Mouse (Mus musculus) intestine, postnatal 0 days (tissue): ENCODE results near the gene Olfr1444. TPM values are rescaled to one million over a fixed set of nuclear protein-coding genes. Genes with fewer than 3 reads are reported as not detected.
A peak's percentile ranks its signal among the peaks of the same experiment; 100 is the strongest.

Experiments
- ATAC-seq: fragments of 200-750 bp; cut with Nextera tagmentation; 2 replicates; pipeline ENCODE4 v1.8.0; 2017; ENCODE audit warnings: mild to moderate bottlenecking, moderate TSS enrichment, moderate library complexity
- H3K27ac ChIP-seq: fragments of 300-500 bp; sonication (generic); 2 replicates; pipeline ENCODE4 v1.5.1; 2014; ENCODE audit warnings: mild to moderate bottlenecking, low read depth, low read length, moderate library complexity
- H3K27me3 ChIP-seq: fragments of 300-500 bp; sonication (generic); replicated peaks from 2 replicates; pipeline ENCODE4 v1.6.1; 2014; ENCODE audit warnings: low read length, mixed read lengths; ENCODE audit not compliant: control insufficient read depth, insufficient read depth
- H3K36me3 ChIP-seq: fragments of 300-500 bp; sonication (generic); 2 replicates; pipeline ENCODE4 v1.6.1; 2014; ENCODE audit warnings: mild to moderate bottlenecking, moderate library complexity; ENCODE audit not compliant: control insufficient read depth, insufficient read depth
- H3K4me1 ChIP-seq: fragments of 300-500 bp; sonication (generic); replicated peaks from 2 replicates; pipeline ENCODE4 v1.6.1; 2014; ENCODE audit warnings: antibody characterized with exemption, low read length, mixed read lengths; ENCODE audit not compliant: control insufficient read depth, insufficient read depth
- H3K4me2 ChIP-seq: fragments of 300-500 bp; sonication (generic); replicated peaks from 2 replicates; pipeline ENCODE4 v1.6.1; 2014; ENCODE audit warnings: low read depth, mild to moderate bottlenecking, moderate library complexity
- H3K4me3 ChIP-seq: fragments of 300-500 bp; sonication (generic); 2 replicates; pipeline ENCODE4 v1.5.1; 2014; ENCODE audit warnings: low read depth, low read length
- H3K9ac ChIP-seq: fragments of 300-500 bp; sonication (generic); 2 replicates; pipeline ENCODE4 v1.6.1; 2014; ENCODE audit warnings: mild to moderate bottlenecking, low read depth, low read length
- H3K9me3 ChIP-seq: fragments of 300-500 bp; sonication (generic); 2 replicates; pipeline ENCODE4 v1.6.1; 2016; ENCODE audit warnings: mixed run types; ENCODE audit not compliant: control insufficient read depth
- CTCF ChIP-seq: sonication (generic); IDR thresholded peaks from 2 replicates; pipeline ENCODE4 v1.5.1; 2016; ENCODE audit warnings: low read depth, mild to moderate bottlenecking, control low read depth, antibody characterized with exemption, moderate library complexity
- WGBS: fragments of 180-500 bp; shearing (Covaris S2); extraction: QIAGEN DNeasy Blood & Tissue Kit; methylation state at CpG from one replicate; pipeline ENCODE4 v1.1.7; 2014; 5-methylcytosine and 5-hydroxymethylcytosine counted together
- polyA plus RNA-seq: library from polyadenylated mRNA; unstranded; fragments of >200 nt; fragmentation: Nextera tagmentation; extraction: Ambion mirVana; gene quantifications from 2 replicates; pipeline ENCODE4 v1.2.1, GENCODE M21; 2015

Olfr1444 gene
- not detected in 2 replicates for polyA plus RNA-seq

- no peak for ATAC-seq
- H3K4me2 ChIP-seq = no peak within 1 kb of the TSS
- TF ChIP-seq CTCF = no peak
- no peaks in the 10 kb centered on the region for H3K4me1 ChIP-seq
- no peak within 1 kb of the TSS for H3K9ac ChIP-seq
- no peak within 1 kb of the TSS for H3K4me3 ChIP-seq
- no peaks in the 10 kb centered on the region for H3K9me3 ChIP-seq
- no peaks in the 10 kb centered on the region for H3K36me3 ChIP-seq
- no peaks in the 10 kb centered on the region for H3K27me3 ChIP-seq
- 55% methylated on average over 1 of the region's 1 CpGs for WGBS
- no peak within 1 kb of the TSS for H3K27ac ChIP-seq
These were observed at the start of gene Olfr1444 for GRCm38 (mm10) chr19:12856983-12857382. Gene Olfr1444 (plus strand): TSS chr19:12857283.

GRCm38 (mm10) chr19:12812644-12813364 is 44.3 kb upstream of the Olfr1444 start:
- H3K27ac ChIP-seq = no peak overlapping the region
- H3K36me3 ChIP-seq = no peaks in the 10 kb centered on the region
- H3K4me3 ChIP-seq = no peak overlapping the region
- 60% methylated on average over 1 of the region's 1 CpGs for WGBS
- TF ChIP-seq CTCF = no peak
- no peaks in the 10 kb centered on the region for H3K27me3 ChIP-seq
- ATAC-seq = no peak
- no peak overlapping the region for H3K9ac ChIP-seq
- H3K9me3 ChIP-seq = no peaks in the 10 kb centered on the region
- no peaks in the 10 kb centered on the region for H3K4me1 ChIP-seq
- H3K4me2 ChIP-seq = no peak overlapping the region

- Histone ChIP-seq H3K27ac (no peak overlapping the region), H3K4me3 (no peak overlapping the region), H3K36me3 (no peaks in the 10 kb centered on the region), H3K27me3 (no peaks in the 10 kb centered on the region), H3K4me1 (no peaks in the 10 kb centered on the region), H3K4me2 (no peak overlapping the region), H3K9ac (no peak overlapping the region), H3K9me3 (no peaks in the 10 kb centered on the region)
- no peak for ATAC-seq
- TF ChIP-seq CTCF = no peak
- 74% methylated on average over 1 of the region's 1 CpGs for WGBS
These were observed 43.2 kb upstream of the Olfr1444 start for GRCm38 (mm10) chr19:12813883-12814282.

- Histone ChIP-seq H3K4me2 (no peak overlapping the region), H3K9ac (no peak overlapping the region), H3K4me3 (no peak overlapping the region), H3K27me3 (no peaks in the 10 kb centered on the region), H3K27ac (no peak overlapping the region), H3K9me3 (no peaks in the 10 kb centered on the region), H3K36me3 (no peaks in the 10 kb centered on the region), H3K4me1 (no peaks in the 10 kb centered on the region)
- WGBS = 86% methylated on average over 1 of the region's 1 CpGs
- no peak for TF ChIP-seq CTCF
- ATAC-seq = no peak
These were observed 38.6 kb upstream of the Olfr1444 start for GRCm38 (mm10) chr19:12818507-12818906.

GRCm38 (mm10) chr19:12820383-12820782 is 36.7 kb upstream of the Olfr1444 start:
- no peaks in the 10 kb centered on the region for H3K9me3 ChIP-seq
- no peak overlapping the region for H3K4me2 ChIP-seq
- no peak for ATAC-seq
- H3K27me3 ChIP-seq = no peaks in the 10 kb centered on the region
- H3K36me3 ChIP-seq = no peaks in the 10 kb centered on the region
- no peak overlapping the region for H3K27ac ChIP-seq
- 26% methylated on average over 4 of the region's 4 CpGs for WGBS
- H3K4me3 ChIP-seq = no peak overlapping the region
- no peak overlapping the region for H3K9ac ChIP-seq
- peak; percentile 77 for TF ChIP-seq CTCF
- H3K4me1 ChIP-seq = no peaks in the 10 kb centered on the region

GRCm38 (mm10) chr19:12824549-12824948 is 32.5 kb upstream of the Olfr1444 start:
- no peaks in the 10 kb centered on the region for H3K27me3 ChIP-seq
- no peak overlapping the region for H3K9ac ChIP-seq
- no peak overlapping the region for H3K27ac ChIP-seq
- no peak overlapping the region for H3K4me3 ChIP-seq
- H3K9me3 ChIP-seq = no peaks in the 10 kb centered on the region
- WGBS = 76% methylated on average over 4 of the region's 4 CpGs
- no peak overlapping the region for H3K4me2 ChIP-seq
- ATAC-seq = no peak
- H3K36me3 ChIP-seq = no peaks in the 10 kb centered on the region
- H3K4me1 ChIP-seq = no peaks in the 10 kb centered on the region
- peak; percentile 44 for TF ChIP-seq CTCF
